Mouse (Mus musculus): ENCODE results near the gene Zmynd8. TPM values are rescaled to one million over a fixed set of nuclear protein-coding genes. Genes with fewer than 3 reads are reported as not detected.

The Zmynd8 gene
- total and polyA plus RNA-seq, 3 experiments = 54.5 to 153 (median 82.4) TPM

GRCm38 (mm10) chr2:165856611-165857200, 42.1 kb downstream of the Zmynd8 start:
- Histone ChIP-seq H3K4me1 (ENCODE audit: insufficient read depth, low read depth, low read length) (peaks cover 93% of the 10 kb centered on the region), H3K9me3 (replicated peaks) (no peaks in the 10 kb centered on the region), H3K27me3 (ENCODE audit: insufficient read depth, low read length) (no peaks in the 10 kb centered on the region), H3K36me3 (replicated peaks) (peaks cover 98% of the 10 kb centered on the region), H3K4me3 (ENCODE audit: low read depth, low read length) (peak overlapping the region; percentile 20; the same call in 1 of the 2 replicates)
- DNase-seq (ENCODE audit: low spot score) (no peak), ATAC-seq (ENCODE audit: extremely low read depth, insufficient number of reproducible peaks, low FRiP score, poor library complexity, severe bottlenecking) (no peak)
- TF ChIP-seq POLR2AphosphoS5 (IDR thresholded peaks at IDR 0.05; ENCODE audit: insufficient replicate concordance, low read depth, low read length) = no peak

- Histone ChIP-seq H3K9me3 (replicated peaks) (no peaks in the 10 kb centered on the region), H3K4me3 (ENCODE audit: low read depth, low read length) (no peak overlapping the region), H3K36me3 (replicated peaks) (peaks cover 98% of the 10 kb centered on the region), H3K27me3 (ENCODE audit: insufficient read depth, low read length) (no peaks in the 10 kb centered on the region), H3K4me1 (ENCODE audit: insufficient read depth, low read depth, low read length) (peaks cover 89% of the 10 kb centered on the region)
- TF ChIP-seq CTCF (IDR thresholded peaks at IDR 0.05; ENCODE audit: low read depth, low read length) = no peak
- TF ChIP-seq GATA1 (IDR thresholded peaks at IDR 0.05; ENCODE audit: borderline replicate concordance, low read length) = no peak
- DNase-seq (ENCODE audit: low spot score) = peak; percentile 14
- no peak for ATAC-seq (ENCODE audit: extremely low read depth, insufficient number of reproducible peaks, low FRiP score, poor library complexity, severe bottlenecking)
Observed at GRCm38 (mm10) chr2:165855641-165856301, 43.0 kb downstream of the Zmynd8 start.

GRCm38 (mm10) chr2:165854207-165854968, 44.4 kb downstream of the Zmynd8 start:
- Histone ChIP-seq H3K27me3 (ENCODE audit: insufficient read depth, low read length) (no peaks in the 10 kb centered on the region), H3K4me1 (ENCODE audit: insufficient read depth, low read depth, low read length) (peaks cover 78% of the 10 kb centered on the region), H3K4me3 (ENCODE audit: low read depth, low read length) (peak overlapping the region; percentile 40; the same call in 1 of the 2 replicates), H3K9me3 (replicated peaks) (no peaks in the 10 kb centered on the region), H3K36me3 (replicated peaks) (peaks cover 100% of the 10 kb centered on the region)
- ATAC-seq (ENCODE audit: extremely low read depth, insufficient number of reproducible peaks, low FRiP score, poor library complexity, severe bottlenecking) (peak; percentile 43; the same call in 1 of the 2 replicates), DNase-seq (ENCODE audit: low spot score) (no peak)
- TF ChIP-seq GATA2 (IDR thresholded peaks at IDR 0.05; ENCODE audit: borderline replicate concordance, low read depth, low read length) = no peak
- TF ChIP-seq TAL1 (conservative IDR thresholded peaks at IDR 0.05; ENCODE audit: low read depth, low read length) = no peak
- TF ChIP-seq POLR2AphosphoS5 (IDR thresholded peaks at IDR 0.05; ENCODE audit: insufficient replicate concordance, low read depth, low read length) = no peak
- TF ChIP-seq CTCF (IDR thresholded peaks at IDR 0.05; ENCODE audit: low read depth, low read length) = no peak
- TF ChIP-seq GATA1 (IDR thresholded peaks at IDR 0.05; ENCODE audit: borderline replicate concordance, low read length) = no peak

GRCm38 (mm10) chr2:165852896-165853633, 45.8 kb downstream of the Zmynd8 start:
- ATAC-seq (ENCODE audit: extremely low read depth, insufficient number of reproducible peaks, low FRiP score, poor library complexity, severe bottlenecking) = peak; percentile 57
- Histone ChIP-seq H3K9me3 (replicated peaks) (no peaks in the 10 kb centered on the region), H3K4me3 (ENCODE audit: low read depth, low read length) (no peak overlapping the region; the same call in 1 of the 2 replicates), H3K36me3 (replicated peaks) (peaks cover 100% of the 10 kb centered on the region), H3K27me3 (ENCODE audit: insufficient read depth, low read length) (no peaks in the 10 kb centered on the region), H3K4me1 (ENCODE audit: insufficient read depth, low read depth, low read length) (peaks cover 68% of the 10 kb centered on the region)
- TF ChIP-seq POLR2AphosphoS5 (IDR thresholded peaks at IDR 0.05; ENCODE audit: insufficient replicate concordance, low read depth, low read length) = no peak
- TF ChIP-seq GATA1 (IDR thresholded peaks at IDR 0.05; ENCODE audit: borderline replicate concordance, low read length) = no peak
- no peak for TF ChIP-seq GATA2 (IDR thresholded peaks at IDR 0.05; ENCODE audit: borderline replicate concordance, low read depth, low read length)
- DNase-seq (ENCODE audit: low spot score) = no peak

- no peak overlapping the region for H3K4me3 ChIP-seq (ENCODE audit: low read depth, low read length)
- ATAC-seq (ENCODE audit: extremely low read depth, insufficient number of reproducible peaks, low FRiP score, poor library complexity, severe bottlenecking) = no peak
Observed at GRCm38 (mm10) chr2:165852453-165852852, 46.4 kb downstream of the Zmynd8 start.

GRCm38 (mm10) chr2:165851811-165852415, 46.9 kb downstream of the Zmynd8 start:
- Histone ChIP-seq H3K4me3 (ENCODE audit: low read depth, low read length) (no peak overlapping the region), H3K9me3 (replicated peaks) (no peaks in the 10 kb centered on the region), H3K36me3 (replicated peaks) (peaks cover 100% of the 10 kb centered on the region), H3K27me3 (ENCODE audit: insufficient read depth, low read length) (no peaks in the 10 kb centered on the region), H3K4me1 (ENCODE audit: insufficient read depth, low read depth, low read length) (peaks cover 56% of the 10 kb centered on the region)
- TF ChIP-seq TAL1 (conservative IDR thresholded peaks at IDR 0.05; ENCODE audit: low read depth, low read length) = no peak
- TF ChIP-seq GATA2 (IDR thresholded peaks at IDR 0.05; ENCODE audit: borderline replicate concordance, low read depth, low read length) = no peak
- TF ChIP-seq CTCF (IDR thresholded peaks at IDR 0.05; ENCODE audit: low read depth, low read length) = no peak
- TF ChIP-seq GATA1 (IDR thresholded peaks at IDR 0.05; ENCODE audit: borderline replicate concordance, low read length) = no peak
- TF ChIP-seq POLR2AphosphoS5 (IDR thresholded peaks at IDR 0.05; ENCODE audit: insufficient replicate concordance, low read depth, low read length) = no peak
- DNase-seq (ENCODE audit: low spot score) = no peak
- ATAC-seq (ENCODE audit: extremely low read depth, insufficient number of reproducible peaks, low FRiP score, poor library complexity, severe bottlenecking) = no peak

More at GRCm38 (mm10) chr2:165852453-165852852, 46.4 kb downstream of the Zmynd8 start:
- TF ChIP-seq GATA2 (IDR thresholded peaks at IDR 0.05; ENCODE audit: borderline replicate concordance, low read depth, low read length) (no peak), TAL1 (conservative IDR thresholded peaks at IDR 0.05; ENCODE audit: low read depth, low read length) (no peak), CTCF (IDR thresholded peaks at IDR 0.05; ENCODE audit: low read depth, low read length) (no peak), POLR2AphosphoS5 (IDR thresholded peaks at IDR 0.05; ENCODE audit: insufficient replicate concordance, low read depth, low read length) (no peak), GATA1 (IDR thresholded peaks at IDR 0.05; ENCODE audit: borderline replicate concordance, low read length) (no peak)
- H3K27me3 ChIP-seq (ENCODE audit: insufficient read depth, low read length) = no peaks in the 10 kb centered on the region
- no peak for DNase-seq (ENCODE audit: low spot score)
- no peaks in the 10 kb centered on the region for H3K9me3 ChIP-seq (replicated peaks)
- peaks cover 100% of the 10 kb centered on the region for H3K36me3 ChIP-seq (replicated peaks)
- H3K4me1 ChIP-seq (ENCODE audit: insufficient read depth, low read depth, low read length) = peaks cover 62% of the 10 kb centered on the region

Data from G1E (cell line).